Mouse (Mus musculus): ENCODE measurements around the gene Rgs7bp. TPM values are rescaled to one million over a fixed set of nuclear protein-coding genes. Genes with fewer than 3 reads are reported as not detected.

Gene Rgs7bp
- polyA plus RNA-seq, 1 experiment from 2014 or later = 0.82 TPM

DNA sequence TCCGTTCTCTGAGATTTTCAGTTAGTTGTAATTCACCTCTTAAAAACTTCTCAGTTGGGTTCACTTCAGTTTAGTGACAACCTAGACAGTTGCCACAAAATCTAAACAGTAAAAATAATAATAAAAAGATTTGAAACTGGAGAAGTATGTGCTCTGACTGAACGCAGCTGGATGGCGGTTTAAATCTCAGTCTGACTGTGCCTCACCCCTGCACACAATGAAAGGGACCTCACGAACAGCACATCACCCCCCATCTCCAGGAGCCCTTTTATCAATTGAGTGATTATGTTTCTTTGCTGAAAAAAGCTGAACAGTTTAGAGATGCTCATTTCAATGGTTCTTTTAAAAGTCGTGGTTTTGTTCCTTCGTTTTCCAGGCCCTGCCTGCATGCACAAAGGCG is 146.0 kb downstream of the Rgs7bp start:
- H3K4me1 ChIP-seq (ENCODE audit: control insufficient read depth, insufficient read depth, low read length) = peaks cover 2% of the 10 kb centered on the region; the same call in 1 of the 2 replicates
- H3K36me3 ChIP-seq (ENCODE audit: control insufficient read depth, insufficient read depth, low read length) = no peaks in the 10 kb centered on the region
- DNase-seq (ENCODE audit: low spot score, missing footprints) (no peak), ATAC-seq (ENCODE audit: low FRiP score) (no peak)
- no peaks in the 10 kb centered on the region for H3K27me3 ChIP-seq (ENCODE audit: control insufficient read depth, insufficient read depth, low read length)
- no peak overlapping the region for H3K4me3 ChIP-seq (ENCODE audit: low read depth, low read length)
- no peak overlapping the region for H3K27ac ChIP-seq (ENCODE audit: low read depth, low read length)
- WGBS = 56% methylated on average over 7 of the region's 7 CpGs
- H3K9me3 ChIP-seq (ENCODE audit: control insufficient read depth, low read length) = no peaks in the 10 kb centered on the region
- no peak overlapping the region for H3K9ac ChIP-seq (ENCODE audit: low read length)
- H3K4me2 ChIP-seq = no peak overlapping the region

Other genes with a start within 250 kb of the Rgs7bp start
- 30.7 and 32.1 TPM in 2 replicates for gene Cwc27, start 237.8 kb downstream of the Rgs7bp start, polyA plus RNA-seq (2014; fragmentation: Nextera tagmentation; extraction: Ambion mirVana)
- gene Shisal2b, start 191.0 kb downstream of the Rgs7bp start, polyA plus RNA-seq (2014; fragmentation: Nextera tagmentation; extraction: Ambion mirVana) = 0.37 and 0.70 TPM in 2 replicates
- gene 4933425L06Rik, start 27.2 kb upstream of the Rgs7bp start, polyA plus RNA-seq (2014; fragmentation: Nextera tagmentation; extraction: Ambion mirVana) = not detected in 2 replicates
- gene Rnf180, start 239.9 kb upstream of the Rgs7bp start, polyA plus RNA-seq (2014; fragmentation: Nextera tagmentation; extraction: Ambion mirVana) = 10.5 and 11.3 TPM in 2 replicates

All from midbrain, embryonic 11.5 days (tissue).